Mouse (Mus musculus) c-Kit-negative CD71-positive TER-119-positive erythroid progenitor cells, embryonic 14.5 days (primary cell): Measurements from ENCODE around the gene B4galt2.
A peak's percentile ranks its signal among the peaks of the same experiment; 100 is the strongest.

Experiments
- DNase-seq: peaks from one replicate; pipeline ENCODE4 v3.0.0-alpha.2; 2013; ENCODE audit warnings: low read depth, low spot score

The B4galt2 gene

GRCm38 (mm10) chr4:117882701-117883691 is at the start of gene B4galt2:
B4galt2 (minus strand) TSS chr4:117883487.
- DNase-seq = no peak

GRCm38 (mm10) chr4:117929391-117929881 is 46.1 kb upstream of the B4galt2 start, which contains the start of gene Artn:
Artn (minus strand) TSS chr4:117929763.
- DNase-seq = peak; percentile 34

- peak; percentile 85 for DNase-seq
These were observed 45.5 kb upstream of the B4galt2 start for GRCm38 (mm10) chr4:117928699-117929241.

GRCm38 (mm10) chr4:117928234-117928633 is 44.9 kb upstream of the B4galt2 start:
- DNase-seq = peak; percentile 49

DNA sequence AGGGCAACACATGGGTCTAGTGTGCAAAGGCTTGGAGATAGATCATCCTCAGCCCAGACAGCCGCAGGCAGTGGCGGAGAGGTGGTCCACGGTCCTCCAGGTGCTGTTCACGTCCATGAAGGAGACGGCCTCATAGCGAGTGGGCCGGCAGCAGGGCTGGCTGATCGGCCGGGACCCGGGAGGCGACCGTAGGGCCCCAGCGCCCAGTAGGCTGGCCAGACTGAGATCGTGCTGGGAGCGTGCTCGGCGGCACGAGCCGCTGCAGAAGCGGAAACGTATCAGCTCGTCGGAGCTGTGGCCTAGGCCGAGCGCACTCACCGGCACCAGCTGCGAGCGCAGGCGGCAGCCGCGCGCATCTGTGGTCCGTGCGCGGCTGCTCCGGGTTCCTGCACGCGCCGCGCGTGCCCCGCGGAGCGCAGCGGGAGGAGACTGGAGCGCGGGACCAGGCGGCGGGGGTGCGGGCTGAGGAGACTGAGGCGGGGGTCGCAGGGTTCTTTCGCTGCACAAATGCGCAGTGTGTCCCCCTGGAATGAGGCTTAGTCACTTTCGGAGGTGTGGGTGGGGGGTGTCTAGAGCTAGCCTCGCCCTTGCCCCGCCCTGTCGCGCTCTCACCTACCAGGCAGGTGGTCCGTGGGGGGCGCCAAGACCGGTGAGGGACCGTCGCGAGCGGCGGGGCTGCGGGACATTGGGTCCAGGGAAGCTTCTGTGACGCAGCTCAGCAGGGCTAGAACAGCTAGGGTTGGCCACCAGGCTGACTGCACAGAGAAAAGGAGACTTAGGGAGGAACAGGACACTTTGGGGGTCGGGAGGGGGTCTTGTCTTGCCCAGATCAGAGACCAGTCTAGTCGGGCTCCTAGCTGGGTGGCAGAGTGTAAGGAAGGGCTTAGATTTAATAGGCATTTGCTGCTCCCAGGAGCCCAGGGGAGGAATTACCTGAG is 43.5 kb upstream of the B4galt2 start:
- no peak for DNase-seq

DNA sequence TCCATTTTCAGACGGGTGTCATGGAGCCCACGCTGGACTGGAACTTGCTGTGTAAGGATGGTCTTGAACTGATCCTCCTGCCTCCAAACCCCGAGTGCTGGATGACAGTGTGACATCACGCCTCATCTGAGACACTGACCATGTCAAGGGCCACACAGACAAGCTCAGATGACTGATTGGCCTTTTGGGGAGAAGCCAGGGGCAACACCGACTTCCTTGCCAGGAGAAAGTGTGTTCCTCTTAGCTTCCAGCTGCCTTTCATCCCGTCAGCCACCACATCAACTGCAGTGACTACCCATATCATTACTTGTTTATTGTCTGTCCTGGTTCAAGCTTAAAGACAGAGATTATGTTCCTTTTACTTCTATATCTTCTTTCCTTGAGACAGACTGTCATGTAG is 41.6 kb upstream of the B4galt2 start:
- no peak for DNase-seq

DNA sequence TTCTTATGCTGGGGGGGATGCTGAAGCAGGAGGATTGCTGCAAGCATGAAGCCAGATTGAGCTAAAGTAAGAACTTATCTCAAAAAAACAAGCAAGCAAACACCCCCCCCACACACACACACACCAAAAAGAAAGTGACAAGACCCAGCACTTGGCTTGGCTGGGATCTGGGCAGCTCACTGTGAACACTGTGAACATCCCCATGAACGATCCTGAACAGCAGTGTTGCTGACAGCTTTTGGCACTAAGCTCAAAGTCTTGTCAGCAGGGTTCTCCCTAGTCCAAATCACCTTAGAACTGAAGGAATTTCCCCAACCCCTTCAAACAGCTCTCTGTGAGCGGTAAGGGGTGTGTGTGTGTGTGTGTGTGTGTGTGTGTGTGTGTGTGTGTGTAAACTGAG is 40.2 kb upstream of the B4galt2 start:
- no peak for DNase-seq

- no peak for DNase-seq
These were observed 38.1 kb upstream of the B4galt2 start for GRCm38 (mm10) chr4:117921358-117921757.

GRCm38 (mm10) chr4:117918762-117919161 is 35.5 kb upstream of the B4galt2 start:
- no peak for DNase-seq

- no peak for DNase-seq
These were observed 35.0 kb upstream of the B4galt2 start for GRCm38 (mm10) chr4:117918261-117918660.

- no peak for DNase-seq
These were observed 34.6 kb upstream of the B4galt2 start for GRCm38 (mm10) chr4:117917847-117918246.

DNA sequence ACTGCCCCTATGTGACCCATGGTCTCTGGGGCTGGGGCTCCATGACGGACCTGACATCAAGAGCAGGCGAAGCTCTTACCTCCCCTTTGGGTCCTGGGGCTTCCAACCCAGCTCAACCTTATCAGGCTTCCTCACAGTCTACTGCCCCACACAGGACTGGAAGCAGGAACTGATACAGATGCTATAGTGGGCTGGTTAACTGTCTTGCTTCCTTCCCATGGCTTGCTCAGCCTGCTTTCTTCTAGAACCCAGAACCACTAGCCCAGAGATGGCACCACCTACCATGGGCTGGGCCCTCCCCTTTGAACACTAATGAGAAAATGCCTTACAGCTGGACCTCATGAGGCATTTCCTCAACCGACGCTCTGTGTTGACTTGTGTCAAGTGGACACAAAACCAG is 34.1 kb upstream of the B4galt2 start:
- DNase-seq = no peak

DNA sequence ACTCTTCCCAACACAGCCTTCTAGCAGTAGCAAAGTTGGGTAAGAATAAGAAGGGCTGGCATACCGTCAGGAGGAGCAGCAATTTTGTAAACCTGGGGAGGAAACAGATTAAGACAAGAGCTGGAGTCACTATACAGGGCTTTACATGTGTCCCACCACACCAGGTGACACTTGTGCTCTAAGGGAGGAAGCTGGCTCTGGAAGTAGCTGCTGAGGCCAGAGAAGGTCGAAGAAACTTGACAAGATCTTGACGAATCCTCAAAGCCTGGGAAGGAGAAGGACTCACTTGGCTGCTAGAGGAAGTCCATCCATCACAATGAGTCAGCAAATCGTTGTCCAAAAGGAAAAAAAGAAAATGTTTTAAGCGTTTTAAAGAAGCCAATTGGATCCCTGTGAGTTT is 33.1 kb upstream of the B4galt2 start:
- DNase-seq = no peak

- DNase-seq = no peak
These were observed 32.3 kb upstream of the B4galt2 start for GRCm38 (mm10) chr4:117915489-117916105.

DNA sequence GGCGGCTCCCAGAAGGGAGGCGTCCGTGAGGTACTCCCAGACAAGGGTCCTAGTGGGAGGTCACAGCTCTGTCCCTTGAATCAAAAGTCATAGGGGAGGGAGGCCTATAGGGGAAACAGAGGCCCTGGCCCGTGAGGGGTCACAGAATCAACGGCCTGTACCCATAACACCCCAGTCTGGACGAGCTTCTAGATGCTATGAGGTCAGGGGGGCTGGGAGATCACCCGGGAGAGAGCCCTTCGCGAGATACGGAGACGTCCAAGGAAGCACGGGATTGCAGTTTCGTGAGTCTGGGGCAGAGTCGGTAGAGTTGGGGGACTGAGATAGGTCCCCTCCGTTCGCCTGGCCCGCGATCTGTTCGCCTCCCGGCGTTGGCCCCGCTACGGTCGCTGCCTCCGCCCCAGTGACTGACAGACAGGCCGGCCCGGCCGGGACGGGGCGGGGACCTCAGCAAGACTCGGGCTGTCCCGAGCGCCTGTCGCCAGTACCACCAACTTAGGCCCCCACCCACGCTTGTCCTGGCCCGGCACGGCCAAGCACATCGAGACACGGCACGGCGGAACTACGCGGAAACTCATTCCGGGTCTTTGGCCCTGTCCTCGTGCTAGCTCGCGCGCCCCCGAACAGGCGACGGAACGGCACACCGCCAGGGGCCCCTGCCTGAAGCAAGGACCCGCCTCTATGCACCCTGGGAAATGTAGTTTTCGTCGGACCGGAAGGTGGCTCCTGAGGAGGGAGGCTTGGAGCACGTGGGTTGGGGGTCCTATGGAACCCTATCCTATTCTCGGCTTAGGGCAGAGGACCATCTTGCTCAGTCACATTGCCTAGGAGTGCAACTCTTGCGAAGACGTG is 31.5 kb upstream of the B4galt2 start, which contains the start of gene Ipo13:
Gene Ipo13, minus strand, starts transcription at position 409 of the 852 bp plus-strand sequence.
- DNase-seq = peak; percentile 87

GRCm38 (mm10) chr4:117914031-117914430 is 30.7 kb upstream of the B4galt2 start:
- DNase-seq = no peak

DNA sequence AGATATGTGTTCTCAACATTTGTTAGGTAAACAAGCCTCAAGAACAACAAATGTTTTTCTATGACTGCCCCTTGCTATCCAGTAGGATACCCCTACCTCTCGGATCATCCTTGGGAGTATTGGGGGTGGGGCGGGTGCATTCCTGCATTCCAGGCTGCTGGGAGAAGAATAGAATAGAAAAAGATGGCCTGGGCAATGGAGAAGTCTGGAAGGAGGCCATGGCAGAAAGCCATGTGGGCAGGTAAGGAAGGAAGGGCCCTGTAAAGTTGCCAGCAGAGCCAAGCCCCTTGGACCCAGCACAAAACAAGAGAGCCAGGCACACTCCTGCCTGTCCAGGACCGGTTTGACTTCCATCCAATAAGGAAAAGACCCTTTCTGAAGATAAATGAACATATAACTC is 30.1 kb upstream of the B4galt2 start:
- no peak for DNase-seq

GRCm38 (mm10) chr4:117912685-117913273 is 29.5 kb upstream of the B4galt2 start:
- DNase-seq = no peak

GRCm38 (mm10) chr4:117912131-117912561 is 28.9 kb upstream of the B4galt2 start:
- DNase-seq = no peak
